Mouse (Mus musculus) limb, embryonic 14.5 days (tissue): ENCODE results near the gene E4f1. TPM values are rescaled to one million over a fixed set of nuclear protein-coding genes. Genes with fewer than 3 reads are reported as not detected.

Experiments used
- ATAC-seq: fragments of 200-750 bp; cut with Nextera tagmentation; 2 replicates; pipeline ENCODE4 v1.8.0; 2017; ENCODE audit warnings: low read depth, moderate number of reproducible peaks, moderate TSS enrichment; ENCODE audit not compliant: low FRiP score
- DNase-seq: peaks from one replicate; pipeline ENCODE4 v3.0.0-alpha.2; 2015; ENCODE audit warnings: low spot score
- H3K27ac ChIP-seq: fragments of 300-500 bp; sonication (generic); replicated peaks from 2 replicates; pipeline ENCODE4 v1.5.1; 2014; ENCODE audit warnings: low read depth, mild to moderate bottlenecking, low read length, moderate library complexity, mixed read lengths
- H3K27me3 ChIP-seq: fragments of 300-500 bp; sonication (generic); 2 replicates; pipeline ENCODE4 v1.6.1; 2014; ENCODE audit warnings: low read length, mixed read lengths; ENCODE audit not compliant: control insufficient read depth, insufficient read depth
- H3K36me3 ChIP-seq: fragments of 300-500 bp; sonication (generic); 2 replicates; pipeline ENCODE4 v1.6.1; 2014; ENCODE audit warnings: mild to moderate bottlenecking, low read length, moderate library complexity, mixed read lengths; ENCODE audit not compliant: control insufficient read depth, insufficient read depth
- H3K4me1 ChIP-seq: fragments of 300-500 bp; sonication (generic); 2 replicates; pipeline ENCODE4 v1.6.1; 2014; ENCODE audit warnings: antibody characterized with exemption, low read length, mixed read lengths; ENCODE audit not compliant: control insufficient read depth, insufficient read depth
- H3K4me2 ChIP-seq: fragments of 300-500 bp; sonication (generic); replicated peaks from 2 replicates; pipeline ENCODE4 v1.6.1; 2014; ENCODE audit warnings: low read depth, mild to moderate bottlenecking, low read length, moderate library complexity; ENCODE audit not compliant: severe bottlenecking
- H3K4me3 ChIP-seq: fragments of 300-500 bp; sonication (generic); replicated peaks from 2 replicates; pipeline ENCODE4 v1.5.1; 2014; ENCODE audit warnings: low read length
- H3K9ac ChIP-seq: fragments of 300-500 bp; sonication (generic); 2 replicates; pipeline ENCODE4 v1.6.1; 2014; ENCODE audit warnings: mild to moderate bottlenecking, low read depth, low read length, moderate library complexity; ENCODE audit not compliant: severe bottlenecking
- H3K9me3 ChIP-seq: fragments of 300-500 bp; sonication (generic); 2 replicates; pipeline ENCODE4 v1.6.1; 2016; ENCODE audit warnings: low read length; ENCODE audit not compliant: control insufficient read depth
- POLR2A ChIP-seq: fragments of 200-500 bp; IDR thresholded peaks from 2 replicates; pipeline ENCODE4 v1.8.0; 2012; ENCODE audit warnings: inconsistent platforms, mild to moderate bottlenecking, moderate library complexity, borderline replicate concordance; ENCODE audit not compliant: insufficient read depth, insufficient read length; ENCODE audit errors: extremely low read depth
- WGBS: fragments of 180-500 bp; shearing (Covaris S2); extraction: QIAGEN DNeasy Blood & Tissue Kit; methylation state at CpG from one replicate; pipeline ENCODE4 v1.1.7; 2014; 5-methylcytosine and 5-hydroxymethylcytosine counted together
- polyA plus RNA-seq, 2 experiments: library from polyadenylated mRNA; depleted of rRNA in 1 of 2; stranded (reverse) in 1 of 2; unstranded in 1 of 2; fragments of >200 nt; fragmentation: Nextera tagmentation in 1 of 2; extraction: Ambion mirVana in 1 of 2; gene quantifications; 2 replicates each; pipeline versions ENCODE4 v1.2.1 to v1.2.3; 2012 to 2014

The E4f1 gene
- polyA plus RNA-seq, 2 experiments = 16.6 to 80.6 TPM

DNA sequence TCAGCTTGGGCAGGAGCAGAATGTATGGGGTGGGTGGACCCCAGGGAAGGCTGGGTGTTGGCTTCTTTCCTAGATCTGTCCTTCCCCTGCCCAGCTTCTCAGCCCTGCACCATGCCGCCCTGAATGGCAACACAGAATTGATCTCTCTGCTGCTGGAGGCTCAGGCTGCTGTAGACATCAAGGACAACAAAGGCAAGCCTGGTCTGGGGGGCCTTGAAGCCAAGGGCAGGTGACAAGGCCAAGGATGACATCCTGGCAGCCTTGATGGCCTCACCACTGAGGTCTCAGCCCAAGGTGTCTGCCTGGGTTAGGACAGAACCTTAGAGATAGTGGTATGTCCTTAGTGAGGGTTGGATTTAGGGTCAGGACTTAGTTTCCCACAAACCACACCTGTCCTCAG is 25.9 kb upstream of the E4f1 start:
- no peaks in the 10 kb centered on the region for H3K4me1 ChIP-seq
- H3K27me3 ChIP-seq = no peaks in the 10 kb centered on the region
- H3K9me3 ChIP-seq = no peaks in the 10 kb centered on the region
- peaks cover 14% of the 10 kb centered on the region; the same call in 1 of the 2 replicates for H3K36me3 ChIP-seq
- DNase-seq = no peak
- WGBS = 100% methylated on average over 1 of the region's 1 CpGs
- no peak overlapping the region for H3K4me2 ChIP-seq
- no peak overlapping the region for H3K27ac ChIP-seq
- ATAC-seq = no peak
- no peak overlapping the region for H3K4me3 ChIP-seq
- H3K9ac ChIP-seq = no peak overlapping the region
- no peak for TF ChIP-seq POLR2A

DNA sequence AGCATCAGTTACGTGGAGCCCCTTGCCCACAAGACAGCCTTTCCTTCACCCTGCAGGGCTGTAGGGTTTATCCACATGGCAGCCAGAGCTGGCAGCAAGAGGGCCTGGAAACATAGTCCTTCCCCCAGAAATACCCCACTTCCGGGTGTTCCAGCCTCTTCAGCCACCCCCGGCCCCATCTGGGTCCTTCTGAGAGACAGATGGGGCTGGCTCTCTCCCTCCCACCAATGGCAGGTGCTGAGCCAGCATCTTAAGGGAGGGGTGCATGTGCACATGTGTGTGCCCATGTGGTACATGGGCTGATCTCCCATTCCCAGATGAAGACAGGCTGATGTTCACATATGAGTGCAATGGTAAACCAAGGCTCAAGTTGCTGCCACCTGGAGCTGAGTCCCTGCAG is 25.3 kb upstream of the E4f1 start:
- TF ChIP-seq POLR2A = no peak
- no peak for DNase-seq
- WGBS = 78% methylated on average over 3 of the region's 3 CpGs

DNA sequence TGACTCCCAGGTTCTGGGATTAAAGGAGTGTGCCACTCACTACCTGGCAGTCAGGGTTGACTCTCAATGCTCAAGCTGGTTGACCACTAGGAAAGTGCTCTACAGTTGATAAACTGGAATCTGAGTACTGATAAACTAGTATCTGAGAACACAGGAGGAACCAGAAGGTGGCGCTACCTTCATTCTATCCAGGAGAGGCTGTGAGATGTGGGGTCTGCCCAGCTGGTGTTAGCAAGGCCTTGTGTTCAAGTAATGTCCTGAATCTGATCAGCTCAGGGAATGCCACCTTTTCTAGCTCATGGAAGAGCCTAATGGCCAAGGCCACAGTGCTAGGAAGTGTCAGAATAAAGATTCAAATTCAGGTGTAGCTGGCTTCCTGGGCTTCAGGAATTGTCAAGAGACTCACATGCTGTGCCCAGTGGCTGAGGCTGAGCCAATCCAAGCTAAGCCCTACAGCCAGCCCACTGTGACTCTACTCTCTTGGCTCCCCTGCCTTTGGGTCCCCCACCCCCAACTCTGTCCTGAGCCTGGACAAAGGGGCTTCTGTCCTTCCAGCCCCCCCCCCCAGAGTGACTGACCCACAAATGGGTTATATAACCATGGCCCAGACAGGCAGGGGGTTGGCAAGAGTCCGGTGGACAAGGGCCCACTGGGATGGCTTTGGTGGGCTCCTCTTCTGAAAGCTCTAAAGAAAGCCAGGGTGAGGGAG is 24.7 kb upstream of the E4f1 start:
- DNase-seq (peak; percentile 77), ATAC-seq (no peak)
- WGBS = 35% methylated on average over 2 of the region's 2 CpGs
- no peaks in the 10 kb centered on the region for H3K9me3 ChIP-seq
- no peak for TF ChIP-seq POLR2A
- H3K4me3 ChIP-seq = no peak overlapping the region
- no peak overlapping the region for H3K27ac ChIP-seq
- H3K27me3 ChIP-seq = no peaks in the 10 kb centered on the region
- no peak overlapping the region for H3K9ac ChIP-seq
- H3K4me1 ChIP-seq = no peaks in the 10 kb centered on the region
- H3K36me3 ChIP-seq = peaks cover 14% of the 10 kb centered on the region; the same call in 1 of the 2 replicates
- H3K4me2 ChIP-seq = no peak overlapping the region

More for the DNA sequence above, 25.3 kb upstream of the E4f1 start:
- H3K27me3 ChIP-seq = no peaks in the 10 kb centered on the region
- no peak overlapping the region for H3K4me3 ChIP-seq
- no peak for ATAC-seq
- H3K4me1 ChIP-seq = no peaks in the 10 kb centered on the region
- no peak overlapping the region for H3K27ac ChIP-seq
- peaks cover 14% of the 10 kb centered on the region; the same call in 1 of the 2 replicates for H3K36me3 ChIP-seq
- no peaks in the 10 kb centered on the region for H3K9me3 ChIP-seq
- no peak overlapping the region for H3K9ac ChIP-seq
- no peak overlapping the region for H3K4me2 ChIP-seq

DNA sequence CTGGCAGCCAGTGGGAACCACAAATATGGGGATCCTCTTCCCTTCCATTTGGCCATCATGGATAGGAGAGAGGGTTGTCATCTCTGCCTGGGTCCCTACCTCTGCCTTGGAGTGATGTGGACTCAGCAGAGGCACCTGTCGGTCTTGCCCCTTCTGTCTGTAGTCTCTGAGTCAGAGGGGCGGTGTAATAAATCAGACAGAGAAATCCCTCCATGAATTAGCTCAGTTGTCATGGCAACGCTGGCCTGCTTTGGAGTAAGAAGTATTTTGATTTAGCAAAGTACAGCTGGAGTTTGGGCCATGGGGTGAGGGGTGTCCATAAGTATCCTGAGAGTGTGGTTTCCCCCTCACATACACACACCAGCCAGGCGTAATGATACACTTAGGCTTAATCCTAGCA is 20.3 kb upstream of the E4f1 start:
- WGBS = 66% methylated on average over 4 of the region's 4 CpGs
- H3K4me3 ChIP-seq = no peak overlapping the region
- no peak overlapping the region for H3K4me2 ChIP-seq
- DNase-seq (no peak), ATAC-seq (no peak)
- H3K27ac ChIP-seq = no peak overlapping the region
- H3K27me3 ChIP-seq = no peaks in the 10 kb centered on the region
- H3K36me3 ChIP-seq = no peaks in the 10 kb centered on the region
- TF ChIP-seq POLR2A = no peak
- no peak overlapping the region for H3K9ac ChIP-seq
- no peaks in the 10 kb centered on the region for H3K9me3 ChIP-seq
- no peaks in the 10 kb centered on the region for H3K4me1 ChIP-seq

DNA sequence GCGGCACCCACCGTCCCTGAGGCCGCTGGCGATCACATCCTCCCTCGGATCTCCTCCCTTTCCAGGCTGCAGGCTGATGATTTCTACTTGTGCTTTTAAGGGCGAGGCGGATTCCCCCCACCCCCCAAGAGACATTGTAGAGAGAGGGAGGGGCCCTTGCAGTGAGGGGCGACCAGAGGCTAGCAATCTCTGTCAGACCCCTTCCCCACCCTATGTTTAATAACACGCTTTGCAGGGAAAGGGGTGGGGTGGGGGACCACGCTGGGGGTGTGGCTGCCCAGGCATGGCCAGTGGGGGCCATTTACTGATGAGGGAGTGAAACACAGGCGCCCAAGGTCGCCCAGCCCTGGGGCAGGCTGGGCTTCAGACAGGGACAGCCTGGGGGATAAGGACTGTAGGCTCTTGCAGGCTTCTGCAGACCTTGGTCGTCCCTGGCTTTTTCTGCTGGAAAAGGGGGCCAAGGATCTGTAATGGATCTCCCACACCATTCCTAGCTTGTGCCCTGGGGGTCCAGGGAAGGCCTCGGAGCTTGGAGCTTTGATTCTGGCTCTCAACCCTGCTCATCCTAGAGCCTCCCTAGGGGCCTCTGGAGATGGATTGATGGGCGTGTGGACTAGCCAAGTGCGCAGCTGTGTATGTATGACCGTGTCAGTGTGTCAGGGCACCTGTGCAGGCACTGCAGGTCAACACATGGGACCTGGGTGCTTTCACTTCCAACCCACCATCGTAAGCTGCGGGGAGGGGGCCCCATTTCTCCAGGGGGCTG is 19.3 kb upstream of the E4f1 start:
- H3K4me3 ChIP-seq = peak overlapping the region; percentile 71
- no peaks in the 10 kb centered on the region for H3K27me3 ChIP-seq
- ATAC-seq = 0 out of 2 replicates have a peak, but pooled peaks have one; percentile 12
- peak overlapping the region; percentile 97 for H3K4me2 ChIP-seq
- WGBS = 24% methylated on average over 13 of the region's 19 CpGs
- no peaks in the 10 kb centered on the region for H3K9me3 ChIP-seq
- DNase-seq = no peak
- H3K9ac ChIP-seq = peak overlapping the region; percentile 73
- no peak for TF ChIP-seq POLR2A
- H3K27ac ChIP-seq = no peak overlapping the region
- H3K36me3 ChIP-seq = no peaks in the 10 kb centered on the region
- H3K4me1 ChIP-seq = no peaks in the 10 kb centered on the region
